Mouse (Mus musculus): Measurements from ENCODE around the gene Unkl. TPM values are rescaled to one million over a fixed set of nuclear protein-coding genes. Genes with fewer than 3 reads are reported as not detected.

Unkl gene
- polyA plus RNA-seq (2014; fragmentation: Illumina TruSeq; extraction: RNeasy Lipid Tissue Mini Kit (QIAGEN cat#74804); ENCODE audit: low replicate concordance), result 19.8 TPM

GRCm38 (mm10) chr17:25188150-25189031 lies at the start of gene Unkl:
TSS of gene Unkl (plus strand) at chr17:25188397.

GRCm38 (mm10) chr17:25162161-25162560 lies 26.0 kb upstream of the Unkl start, which contains the start of gene Ccdc154:
TSS of gene Ccdc154 (plus strand) at chr17:25162461.

GRCm38 (mm10) chr17:25175411-25175810 lies 12.8 kb upstream of the Unkl start, which contains the start of gene Gm38655:
TSS of gene Gm38655 (minus strand) at chr17:25175471.

GRCm38 (mm10) chr17:25184129-25184691 lies 4.0 kb upstream of the Unkl start, which contains the start of gene BC003965:
TSS of gene BC003965 (plus strand) at chr17:25184554.

GRCm38 (mm10) chr17:25239695-25240636 lies 51.8 kb downstream of the Unkl start, which contains the start of the genes Gnptg and Tsr3:
TSS of gene Gnptg (minus strand) at chr17:25240124.
TSS of gene Tsr3 (plus strand) at chr17:25240170.

DNA sequence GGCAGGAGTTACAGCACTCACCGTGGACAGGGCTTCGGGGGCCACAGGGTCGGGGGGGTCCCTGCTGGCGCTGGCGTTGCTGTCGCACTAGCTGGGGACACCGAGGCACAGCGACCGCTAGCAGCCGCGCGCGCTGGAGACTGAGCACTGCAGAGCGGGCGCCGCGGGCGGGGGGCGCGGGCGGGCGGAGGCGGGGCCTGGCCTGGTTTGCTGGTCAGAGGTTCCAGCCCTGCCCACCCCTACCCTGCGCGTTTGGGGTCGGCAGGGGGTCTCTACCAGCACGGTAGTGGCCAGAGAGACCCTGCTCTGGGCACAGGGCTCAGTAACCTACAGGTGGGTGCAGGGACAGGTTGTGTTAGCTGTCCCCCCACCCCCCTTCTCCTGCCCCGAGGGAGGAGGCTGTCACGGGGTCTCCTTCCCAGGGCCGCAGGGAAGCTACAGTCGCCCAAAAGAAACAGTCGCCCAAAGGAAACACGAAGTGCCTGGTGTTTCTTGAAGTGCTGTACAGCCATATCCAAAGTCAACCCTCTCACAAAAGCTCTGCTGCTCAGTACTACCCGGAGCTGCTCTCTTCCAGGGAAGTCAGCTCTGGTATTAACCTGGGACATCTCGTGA lies 68.0 kb downstream of the Unkl start, which contains the start of gene Baiap3:
Baiap3 (minus strand) TSS at position 225 of the 615 bp plus-strand sequence.

DNA sequence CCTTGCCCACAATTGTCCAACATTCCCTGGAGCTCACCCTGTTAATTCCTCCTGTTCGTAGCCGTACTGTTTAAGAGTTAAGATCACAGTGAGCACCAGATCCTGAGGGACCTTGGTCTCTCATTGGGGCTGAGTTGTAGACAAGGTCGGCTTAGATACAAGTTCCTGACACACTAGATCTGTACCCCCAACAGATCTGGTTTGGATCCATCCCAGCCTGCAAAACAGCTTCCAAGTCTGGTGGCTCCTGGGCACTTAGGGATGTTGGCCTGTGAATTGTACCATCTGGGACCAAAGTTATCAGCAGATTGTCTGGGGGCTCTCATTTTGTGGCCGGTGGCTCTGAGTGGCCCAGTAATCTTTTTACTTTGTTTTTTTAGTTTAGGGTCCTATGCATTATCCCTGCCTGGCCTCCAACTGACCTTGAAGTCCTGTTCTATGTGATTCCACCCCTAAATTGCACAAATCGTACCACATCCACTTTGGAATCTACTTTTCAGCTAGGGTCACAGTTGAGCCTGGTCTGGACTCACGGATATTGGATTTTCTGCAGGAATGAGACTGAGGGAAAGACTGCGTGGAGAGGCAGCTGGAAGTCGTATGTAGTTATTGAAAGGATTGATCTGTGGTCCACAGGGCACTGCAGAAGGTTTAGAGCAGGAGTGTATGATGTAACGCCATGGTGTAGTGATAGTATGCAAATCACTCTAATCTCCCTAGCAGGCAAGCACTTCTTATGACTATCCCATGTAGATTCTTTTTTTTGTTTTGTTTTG lies 86.6 kb downstream of the Unkl start, which contains the start of gene Ube2i:
Ube2i (minus strand) TSS at position 52 of the 776 bp plus-strand sequence.

Other genes starting within 250 kb of the Unkl start
- gene Jpt2, start 227.7 kb upstream of the Unkl start, polyA plus RNA-seq (2014; fragmentation: Illumina TruSeq; extraction: RNeasy Lipid Tissue Mini Kit (QIAGEN cat#74804); ENCODE audit: low replicate concordance), result 65.7 TPM
- gene Cramp1l, start 172.6 kb upstream of the Unkl start, polyA plus RNA-seq (2014; fragmentation: Illumina TruSeq; extraction: RNeasy Lipid Tissue Mini Kit (QIAGEN cat#74804); ENCODE audit: low replicate concordance), result 7.6 TPM
- gene Ift140, start 172.3 kb upstream of the Unkl start, polyA plus RNA-seq (2014; fragmentation: Illumina TruSeq; extraction: RNeasy Lipid Tissue Mini Kit (QIAGEN cat#74804); ENCODE audit: low replicate concordance), result 3.7 TPM
- 2.1 TPM for gene Tmem204, start 104.8 kb upstream of the Unkl start, polyA plus RNA-seq (2014; fragmentation: Illumina TruSeq; extraction: RNeasy Lipid Tissue Mini Kit (QIAGEN cat#74804); ENCODE audit: low replicate concordance)
- 0.11 TPM for gene Telo2, start 72.4 kb upstream of the Unkl start, polyA plus RNA-seq (2014; fragmentation: Illumina TruSeq; extraction: RNeasy Lipid Tissue Mini Kit (QIAGEN cat#74804); ENCODE audit: low replicate concordance)
- not detected for gene Ptx4, start 67.6 kb upstream of the Unkl start, polyA plus RNA-seq (2014; fragmentation: Illumina TruSeq; extraction: RNeasy Lipid Tissue Mini Kit (QIAGEN cat#74804); ENCODE audit: low replicate concordance)
- gene Clcn7, start 55.0 kb upstream of the Unkl start, polyA plus RNA-seq (2014; fragmentation: Illumina TruSeq; extraction: RNeasy Lipid Tissue Mini Kit (QIAGEN cat#74804); ENCODE audit: low replicate concordance), result 2.5 TPM
- not detected for gene Ccdc154, start 25.9 kb upstream of the Unkl start, polyA plus RNA-seq (2014; fragmentation: Illumina TruSeq; extraction: RNeasy Lipid Tissue Mini Kit (QIAGEN cat#74804); ENCODE audit: low replicate concordance)
- not detected for gene Gm38655, start 12.9 kb upstream of the Unkl start, polyA plus RNA-seq (2014; fragmentation: Illumina TruSeq; extraction: RNeasy Lipid Tissue Mini Kit (QIAGEN cat#74804); ENCODE audit: low replicate concordance)
- 14.3 TPM for gene BC003965, start 3.8 kb upstream of the Unkl start, polyA plus RNA-seq (2014; fragmentation: Illumina TruSeq; extraction: RNeasy Lipid Tissue Mini Kit (QIAGEN cat#74804); ENCODE audit: low replicate concordance)
- gene Gnptg, start 51.7 kb downstream of the Unkl start, polyA plus RNA-seq (2014; fragmentation: Illumina TruSeq; extraction: RNeasy Lipid Tissue Mini Kit (QIAGEN cat#74804); ENCODE audit: low replicate concordance), result 8.7 TPM
- 2.1 TPM for gene Tsr3, start 51.8 kb downstream of the Unkl start, polyA plus RNA-seq (2014; fragmentation: Illumina TruSeq; extraction: RNeasy Lipid Tissue Mini Kit (QIAGEN cat#74804); ENCODE audit: low replicate concordance)
- 0.33 TPM for gene Baiap3, start 68.0 kb downstream of the Unkl start, polyA plus RNA-seq (2014; fragmentation: Illumina TruSeq; extraction: RNeasy Lipid Tissue Mini Kit (QIAGEN cat#74804); ENCODE audit: low replicate concordance)
- gene Ube2i, start 86.2 kb downstream of the Unkl start, polyA plus RNA-seq (2014; fragmentation: Illumina TruSeq; extraction: RNeasy Lipid Tissue Mini Kit (QIAGEN cat#74804); ENCODE audit: low replicate concordance), result 184 TPM
- gene Prss34, start 110.0 kb downstream of the Unkl start, polyA plus RNA-seq (2014; fragmentation: Illumina TruSeq; extraction: RNeasy Lipid Tissue Mini Kit (QIAGEN cat#74804); ENCODE audit: low replicate concordance), result not detected
- gene Prss28, start 120.2 kb downstream of the Unkl start, polyA plus RNA-seq (2014; fragmentation: Illumina TruSeq; extraction: RNeasy Lipid Tissue Mini Kit (QIAGEN cat#74804); ENCODE audit: low replicate concordance), result not detected
- not detected for gene Prss29, start 130.3 kb downstream of the Unkl start, polyA plus RNA-seq (2014; fragmentation: Illumina TruSeq; extraction: RNeasy Lipid Tissue Mini Kit (QIAGEN cat#74804); ENCODE audit: low replicate concordance)
- gene Tpsab1, start 157.2 kb downstream of the Unkl start, polyA plus RNA-seq (2014; fragmentation: Illumina TruSeq; extraction: RNeasy Lipid Tissue Mini Kit (QIAGEN cat#74804); ENCODE audit: low replicate concordance), result not detected
- gene Tpsb2, start 177.9 kb downstream of the Unkl start, polyA plus RNA-seq (2014; fragmentation: Illumina TruSeq; extraction: RNeasy Lipid Tissue Mini Kit (QIAGEN cat#74804); ENCODE audit: low replicate concordance), result not detected
- 1.7 TPM for gene Tpsg1, start 180.9 kb downstream of the Unkl start, polyA plus RNA-seq (2014; fragmentation: Illumina TruSeq; extraction: RNeasy Lipid Tissue Mini Kit (QIAGEN cat#74804); ENCODE audit: low replicate concordance)
- 0.78 TPM for gene Cacna1h, start 245.4 kb downstream of the Unkl start, polyA plus RNA-seq (2014; fragmentation: Illumina TruSeq; extraction: RNeasy Lipid Tissue Mini Kit (QIAGEN cat#74804); ENCODE audit: low replicate concordance)